Mouse (Mus musculus): ENCODE results near the gene Gsn.

DNA sequence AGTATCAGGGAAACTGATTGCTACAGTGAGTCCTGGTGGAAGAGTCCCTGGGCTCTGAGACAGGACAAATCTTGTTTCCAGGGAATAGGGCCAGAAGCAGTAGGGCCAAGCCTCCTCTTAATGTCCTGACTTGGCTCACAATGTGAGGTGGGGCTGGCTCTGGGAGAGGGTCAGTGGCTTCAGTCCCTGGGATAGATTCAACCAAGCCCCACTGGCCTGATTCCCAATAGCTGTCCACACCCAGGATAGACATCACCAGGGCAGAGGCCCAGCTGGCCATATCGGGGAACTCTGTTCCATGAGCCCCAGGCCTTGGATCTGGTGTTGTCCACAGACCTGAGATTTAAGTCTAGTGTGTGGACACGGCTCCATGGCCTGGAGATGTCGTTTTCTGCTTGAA, 21.5 kb downstream of the Gsn start:
- TF ChIP-seq CTCF (IDR thresholded peaks at IDR 0.05; ENCODE audit: insufficient read depth, low read length): no peak
- no peak for TF ChIP-seq POLR2A (IDR thresholded peaks at IDR 0.05; ENCODE audit: borderline replicate concordance, extremely low read depth, low read depth, low read length)
